Mouse (Mus musculus): ENCODE measurements around the gene Tanc1. TPM values are rescaled to one million over a fixed set of nuclear protein-coding genes. Genes with fewer than 3 reads are reported as not detected.

Gene Tanc1
- polyA plus RNA-seq, 1 experiment from 2014 or later = 45.2 TPM

- Histone ChIP-seq H3K36me3 (no peaks in the 10 kb centered on the region), H3K4me2 (replicated peaks) (no peak overlapping the region), H3K27me3 (no peaks in the 10 kb centered on the region), H3K4me1 (peaks cover 62% of the 10 kb centered on the region), H3K4me3 (no peak overlapping the region), H3K9me3 (0 out of 2 replicates have a peak, but pooled peaks cover 8% of the 10 kb centered on the region), H3K27ac (no peak overlapping the region), H3K9ac (no peak overlapping the region)
- 74% methylated on average over 5 of the region's 5 CpGs for WGBS
- ATAC-seq (ENCODE audit: low FRiP score, low read depth) = no peak
Observed at GRCm38 (mm10) chr2:59633761-59634430, 22.1 kb downstream of the Tanc1 start.

GRCm38 (mm10) chr2:59637040-59637785, 25.4 kb downstream of the Tanc1 start:
- WGBS = 68% methylated on average over 18 of the region's 18 CpGs

GRCm38 (mm10) chr2:59642722-59643121, 30.9 kb downstream of the Tanc1 start:
- 76% methylated on average over 8 of the region's 8 CpGs for WGBS
- H3K9me3 ChIP-seq = no peaks in the 10 kb centered on the region
- peaks cover 11% of the 10 kb centered on the region for H3K36me3 ChIP-seq
- peaks cover 8% of the 10 kb centered on the region; the same call in 1 of the 2 replicates for H3K27me3 ChIP-seq
- peaks cover 50% of the 10 kb centered on the region for H3K4me1 ChIP-seq
- no peak overlapping the region for H3K9ac ChIP-seq
- H3K4me3 ChIP-seq = no peak overlapping the region
- H3K27ac ChIP-seq = no peak overlapping the region
- ATAC-seq (ENCODE audit: low FRiP score, low read depth) = no peak
- no peak overlapping the region for H3K4me2 ChIP-seq (replicated peaks)

More at GRCm38 (mm10) chr2:59637040-59637785, 25.4 kb downstream of the Tanc1 start:
- H3K27me3 ChIP-seq = no peaks in the 10 kb centered on the region
- ATAC-seq (ENCODE audit: low FRiP score, low read depth) = 0 out of 2 replicates have a peak, but pooled peaks have one; percentile 22
- H3K36me3 ChIP-seq = no peaks in the 10 kb centered on the region
- H3K4me1 ChIP-seq = peaks cover 32% of the 10 kb centered on the region
- no peak overlapping the region for H3K4me2 ChIP-seq (replicated peaks)
- H3K9me3 ChIP-seq = 0 out of 2 replicates have a peak, but pooled peaks cover 8% of the 10 kb centered on the region
- no peak overlapping the region for H3K27ac ChIP-seq
- H3K4me3 ChIP-seq = no peak overlapping the region
- H3K9ac ChIP-seq = no peak overlapping the region

GRCm38 (mm10) chr2:59644816-59645215, 33.0 kb downstream of the Tanc1 start:
- no peak for ATAC-seq (ENCODE audit: low FRiP score, low read depth)
- H3K27ac ChIP-seq = no peak overlapping the region
- H3K27me3 ChIP-seq = peaks cover 8% of the 10 kb centered on the region; the same call in 1 of the 2 replicates
- peaks cover 12% of the 10 kb centered on the region for H3K36me3 ChIP-seq
- H3K4me1 ChIP-seq = peaks cover 62% of the 10 kb centered on the region
- H3K9me3 ChIP-seq = no peaks in the 10 kb centered on the region
- no peak overlapping the region for H3K9ac ChIP-seq
- H3K4me3 ChIP-seq = no peak overlapping the region
- 53% methylated on average over 5 of the region's 5 CpGs for WGBS
- H3K4me2 ChIP-seq (replicated peaks) = 0 out of 2 replicates have a peak overlapping the region, but pooled peaks have one; percentile 3

GRCm38 (mm10) chr2:59645515-59645914, 33.7 kb downstream of the Tanc1 start:
- Histone ChIP-seq H3K4me3 (no peak overlapping the region), H3K9me3 (no peaks in the 10 kb centered on the region), H3K27me3 (peaks cover 8% of the 10 kb centered on the region; the same call in 1 of the 2 replicates), H3K4me2 (replicated peaks) (no peak overlapping the region), H3K9ac (no peak overlapping the region), H3K4me1 (peaks cover 62% of the 10 kb centered on the region), H3K27ac (no peak overlapping the region), H3K36me3 (peaks cover 12% of the 10 kb centered on the region)
- no peak; the same call in 1 of the 2 replicates for ATAC-seq (ENCODE audit: low FRiP score, low read depth)
- 23% methylated on average over 3 of the region's 3 CpGs for WGBS

- H3K27ac ChIP-seq = no peak overlapping the region
- peaks cover 12% of the 10 kb centered on the region for H3K36me3 ChIP-seq
- ATAC-seq (ENCODE audit: low FRiP score, low read depth) = no peak
- WGBS = 76% methylated on average over 20 of the region's 20 CpGs
- no peak overlapping the region for H3K4me2 ChIP-seq (replicated peaks)
- no peak overlapping the region for H3K4me3 ChIP-seq
- peaks cover 58% of the 10 kb centered on the region for H3K4me1 ChIP-seq
- H3K9me3 ChIP-seq = no peaks in the 10 kb centered on the region
- no peak overlapping the region for H3K9ac ChIP-seq
- peaks cover 8% of the 10 kb centered on the region; the same call in 1 of the 2 replicates for H3K27me3 ChIP-seq
Observed at GRCm38 (mm10) chr2:59646740-59647390, 35.0 kb downstream of the Tanc1 start.

GRCm38 (mm10) chr2:59648444-59648843, 36.6 kb downstream of the Tanc1 start:
- ATAC-seq (ENCODE audit: low FRiP score, low read depth) = no peak
- Histone ChIP-seq H3K9me3 (no peaks in the 10 kb centered on the region), H3K4me1 (peaks cover 57% of the 10 kb centered on the region), H3K27ac (peak overlapping the region; percentile 34; the same call in 1 of the 2 replicates), H3K9ac (no peak overlapping the region), H3K4me2 (replicated peaks) (0 out of 2 replicates have a peak overlapping the region, but pooled peaks have one; percentile 12), H3K36me3 (peaks cover 12% of the 10 kb centered on the region), H3K27me3 (peaks cover 8% of the 10 kb centered on the region; the same call in 1 of the 2 replicates), H3K4me3 (no peak overlapping the region)
- WGBS = 19% methylated on average over 12 of the region's 12 CpGs

- H3K4me2 ChIP-seq (replicated peaks) = no peak overlapping the region
- H3K9me3 ChIP-seq = no peaks in the 10 kb centered on the region
- peaks cover 51% of the 10 kb centered on the region for H3K4me1 ChIP-seq
- 95% methylated on average over 8 of the region's 8 CpGs for WGBS
- H3K27me3 ChIP-seq = 0 out of 2 replicates have a peak, but pooled peaks cover 4% of the 10 kb centered on the region
- ATAC-seq (ENCODE audit: low FRiP score, low read depth) = no peak
- no peak overlapping the region for H3K4me3 ChIP-seq
- H3K36me3 ChIP-seq = peaks cover 16% of the 10 kb centered on the region
- H3K27ac ChIP-seq = no peak overlapping the region
- H3K9ac ChIP-seq = no peak overlapping the region
Observed at GRCm38 (mm10) chr2:59651801-59652200, 40.0 kb downstream of the Tanc1 start.

GRCm38 (mm10) chr2:59652702-59653101, 40.9 kb downstream of the Tanc1 start:
- Histone ChIP-seq H3K27ac (no peak overlapping the region), H3K4me3 (no peak overlapping the region), H3K27me3 (no peaks in the 10 kb centered on the region), H3K9me3 (no peaks in the 10 kb centered on the region), H3K4me1 (peaks cover 42% of the 10 kb centered on the region), H3K36me3 (peaks cover 12% of the 10 kb centered on the region), H3K4me2 (replicated peaks) (no peak overlapping the region), H3K9ac (no peak overlapping the region)
- no peak for ATAC-seq (ENCODE audit: low FRiP score, low read depth)
- 72% methylated on average over 5 of the region's 5 CpGs for WGBS

GRCm38 (mm10) chr2:59653306-59654165, 41.7 kb downstream of the Tanc1 start:
- no peak for ATAC-seq (ENCODE audit: low FRiP score, low read depth)
- Histone ChIP-seq H3K27me3 (no peaks in the 10 kb centered on the region), H3K36me3 (peaks cover 11% of the 10 kb centered on the region; the same call in 1 of the 2 replicates), H3K4me3 (no peak overlapping the region), H3K9ac (no peak overlapping the region), H3K9me3 (no peaks in the 10 kb centered on the region), H3K4me2 (replicated peaks) (no peak overlapping the region), H3K4me1 (peaks cover 33% of the 10 kb centered on the region), H3K27ac (no peak overlapping the region)
- 60% methylated on average over 8 of the region's 8 CpGs for WGBS

GRCm38 (mm10) chr2:59655471-59655870, 43.6 kb downstream of the Tanc1 start:
- Histone ChIP-seq H3K9me3 (no peaks in the 10 kb centered on the region), H3K27me3 (no peaks in the 10 kb centered on the region), H3K9ac (no peak overlapping the region), H3K4me1 (peaks cover 40% of the 10 kb centered on the region), H3K36me3 (peaks cover 11% of the 10 kb centered on the region; the same call in 1 of the 2 replicates), H3K4me2 (replicated peaks) (no peak overlapping the region), H3K27ac (no peak overlapping the region; the same call in 1 of the 2 replicates), H3K4me3 (no peak overlapping the region)
- 65% methylated on average over 7 of the region's 7 CpGs for WGBS
- ATAC-seq (ENCODE audit: low FRiP score, low read depth) = no peak

Measured in limb, embryonic 13.5 days (tissue).